Mouse (Mus musculus) cortical plate, adult 2 months (tissue): ENCODE results near the gene Ppp1r35.

Experiments
- CTCF ChIP-seq: fragments of 200-500 bp; IDR thresholded peaks from 2 replicates; pipeline ENCODE4 v1.5.1; 2011; ENCODE audit warnings: mild to moderate bottlenecking, control low read depth, low read length; ENCODE audit not compliant: insufficient read depth; ENCODE audit errors: extremely low read depth
- POLR2A ChIP-seq: fragments of 200-500 bp; IDR thresholded peaks from 2 replicates; pipeline ENCODE4 v1.6.1; 2011; ENCODE audit warnings: mild to moderate bottlenecking, low read length, control low read depth; ENCODE audit not compliant: insufficient read depth; ENCODE audit errors: extremely low read depth

- TF ChIP-seq POLR2A (no peak), CTCF (no peak)
These were observed 5.4 kb downstream of the Ppp1r35 start for GRCm38 (mm10) chr5:137783901-137784540.
